Mouse (Mus musculus): ENCODE results near the gene Ipo9.

GRCm38 (mm10) chr1:135461097-135461730, 30.9 kb upstream of the Ipo9 start:
- peak; percentile 86; the same call in 1 of the 2 replicates for TF ChIP-seq CTCF (IDR thresholded peaks at IDR 0.05; ENCODE audit: control insufficient read depth, insufficient read depth, insufficient replicate concordance, low read depth, low read length)
- no peak for TF ChIP-seq POLR2A (IDR thresholded peaks at IDR 0.05; ENCODE audit: control insufficient read depth, low read depth, low read length)
